Mouse (Mus musculus) limb, embryonic 10.5 days (tissue): ENCODE data around the gene N4bp3. TPM values are rescaled to one million over a fixed set of nuclear protein-coding genes. Genes with fewer than 3 reads are reported as not detected.
"Not testable (repeated sequence)": the region's sequence is repeated elsewhere in the genome, so short reads cannot be mapped to it uniquely, and the experiment has no call there.

Source experiments
- DNase-seq: peaks from one replicate; pipeline ENCODE4 v3.0.0-alpha.2; 2017; ENCODE audit warnings: low spot score
- H3K27ac ChIP-seq: fragments of 300-500 bp; sonication (generic); 2 replicates; pipeline ENCODE4 v1.5.1; 2016; ENCODE audit warnings: mild to moderate bottlenecking
- H3K27me3 ChIP-seq: fragments of 300-500 bp; sonication (generic); 2 replicates; pipeline ENCODE4 v1.6.1; 2016; ENCODE audit warnings: low read depth, mild to moderate bottlenecking; ENCODE audit not compliant: poor library complexity, severe bottlenecking
- H3K36me3 ChIP-seq: fragments of 300-500 bp; sonication (generic); 2 replicates; pipeline ENCODE4 v1.6.1; 2016; ENCODE audit warnings: mild to moderate bottlenecking, moderate library complexity
- H3K4me1 ChIP-seq: fragments of 300-500 bp; sonication (generic); 2 replicates; pipeline ENCODE4 v1.6.1; 2016
- H3K4me3 ChIP-seq: fragments of 300-500 bp; sonication (generic); 2 replicates; pipeline ENCODE4 v1.5.1; 2016; ENCODE audit warnings: mild to moderate bottlenecking, moderate library complexity
- H3K9me3 ChIP-seq: fragments of 300-500 bp; sonication (generic); replicated peaks from 2 replicates; pipeline ENCODE4 v1.6.1; 2016; ENCODE audit warnings: mild to moderate bottlenecking
- WGBS: fragments of 180-500 bp; shearing (Covaris S2); methylation state at CpG from one replicate; pipeline ENCODE4 v1.1.7; 2016; 5-methylcytosine and 5-hydroxymethylcytosine counted together
- polyA plus RNA-seq: library from polyadenylated mRNA; unstranded; fragments of >200 nt; fragmentation: Nextera tagmentation; extraction: Ambion mirVana; gene quantifications from 2 replicates; pipeline ENCODE4 v1.2.1, GENCODE M21; 2016

The N4bp3 gene
- polyA plus RNA-seq, 1 experiment from 2014 or later: 27.9 TPM

DNA sequence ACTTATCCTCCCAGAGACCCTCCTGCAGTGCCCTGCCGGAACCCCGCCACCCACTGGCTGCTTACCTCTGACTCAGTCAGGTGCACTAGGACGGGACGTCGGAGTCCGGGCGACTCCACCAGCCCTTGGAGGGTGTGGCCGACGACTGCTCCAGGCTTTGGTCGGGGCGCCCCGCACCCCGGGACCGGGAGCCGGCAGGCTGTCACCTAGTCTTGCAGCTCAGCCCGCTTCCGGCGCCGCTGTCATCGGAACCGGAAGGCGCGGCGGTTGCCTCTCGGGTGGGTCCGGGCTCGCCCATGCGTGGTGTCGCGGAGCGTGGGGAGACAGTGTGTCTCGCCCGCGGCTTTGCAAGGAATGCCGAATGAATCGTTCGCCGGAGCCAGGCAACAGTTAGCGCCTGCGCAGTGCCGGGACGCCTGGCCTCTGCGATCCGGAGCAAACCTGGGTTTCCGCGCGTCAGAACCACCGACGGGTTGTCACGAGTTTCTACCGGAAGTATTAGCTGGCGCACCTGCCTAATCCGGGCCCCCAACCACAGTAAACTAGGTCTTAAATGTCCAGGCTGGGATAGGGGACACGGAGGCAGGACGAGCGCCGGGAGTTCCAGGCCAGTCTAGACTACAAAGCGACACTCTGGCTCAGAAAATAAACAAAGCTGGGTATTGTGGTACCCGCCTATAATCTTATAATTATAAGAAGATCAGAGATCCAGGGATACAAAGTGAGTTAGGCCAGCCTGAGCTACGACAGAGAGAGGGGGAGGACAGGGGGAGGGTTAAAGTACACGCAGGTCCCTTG, 14.9 kb downstream of the N4bp3 start, which contains the start of gene Rmnd5b:
TSS of gene Rmnd5b (minus strand) at position 372 of the 798 bp plus-strand sequence.
- DNase-seq: peak; percentile 89
- under 1% methylated on average over 61 of the region's 61 CpGs for WGBS
- no peaks in the 10 kb centered on the region for H3K9me3 ChIP-seq
- H3K27ac ChIP-seq: peak within 1 kb of the TSS; percentile 88
- peaks cover 44% of the 10 kb centered on the region for H3K4me1 ChIP-seq
- 0 out of 2 replicates have a peak, but pooled peaks cover 2% of the 10 kb centered on the region for H3K36me3 ChIP-seq
- H3K27me3 ChIP-seq: no peaks in the 10 kb centered on the region
- peak within 1 kb of the TSS; percentile 79 for H3K4me3 ChIP-seq

GRCm38 (mm10) chr11:51635127-51635524, 15.5 kb downstream of the N4bp3 start:
- Histone ChIP-seq H3K9me3 (no peaks in the 10 kb centered on the region), H3K4me3 (peak overlapping the region; percentile 79), H3K36me3 (0 out of 2 replicates have a peak, but pooled peaks cover 2% of the 10 kb centered on the region), H3K27me3 (no peaks in the 10 kb centered on the region), H3K4me1 (peaks cover 44% of the 10 kb centered on the region), H3K27ac (peak overlapping the region; percentile 88)
- WGBS: 24% methylated on average over 6 of the region's 6 CpGs
- no peak for DNase-seq

DNA sequence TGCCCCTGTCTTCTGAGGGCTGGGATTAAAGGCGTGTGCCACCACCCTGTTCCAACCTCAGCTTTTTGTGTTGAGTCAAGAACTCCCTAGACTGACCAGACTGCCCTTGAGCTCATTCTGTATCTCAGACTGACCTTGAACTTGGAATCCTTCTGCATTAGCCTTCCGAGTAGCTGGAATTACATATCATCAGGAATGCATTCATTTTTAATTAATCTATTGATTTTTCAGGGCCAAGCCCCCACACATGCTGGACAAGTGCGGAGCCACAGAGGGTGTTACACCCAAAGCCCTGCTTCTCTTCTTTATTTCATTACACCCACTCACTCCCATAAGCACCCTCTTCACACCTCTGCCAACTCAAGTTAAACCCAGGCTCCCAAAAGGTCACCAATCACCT, 16.9 kb downstream of the N4bp3 start:
- Histone ChIP-seq H3K4me1 (peaks cover 44% of the 10 kb centered on the region), H3K9me3 (no peaks in the 10 kb centered on the region), H3K4me3 (no peak overlapping the region), H3K36me3 (peaks cover 11% of the 10 kb centered on the region), H3K27ac (no peak overlapping the region), H3K27me3 (no peaks in the 10 kb centered on the region)
- DNase-seq: no peak
- 93% methylated on average over 3 of the region's 3 CpGs for WGBS

DNA sequence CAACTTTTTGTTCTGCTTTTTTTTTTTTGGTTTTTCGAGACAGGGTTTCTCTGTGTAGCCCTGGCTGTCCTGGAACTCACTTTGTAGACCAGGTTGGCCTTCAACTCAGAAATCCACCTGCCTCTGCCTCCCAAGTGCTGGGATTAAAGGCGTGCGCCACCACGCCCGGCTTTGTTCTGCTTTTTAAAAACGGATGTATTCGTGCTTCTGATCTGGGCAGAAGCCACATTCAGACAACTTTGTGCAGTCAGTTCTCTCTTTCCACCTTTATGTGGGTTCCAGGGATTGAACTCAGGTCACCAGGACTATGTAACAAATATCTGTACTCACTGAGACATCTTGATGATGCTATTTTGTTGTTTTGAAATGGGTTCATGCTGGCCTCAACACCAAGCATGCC, 17.4 kb downstream of the N4bp3 start:
- DNase-seq: not testable (repeated sequence)
- 96% methylated on average over 7 of the region's 7 CpGs for WGBS

DNA sequence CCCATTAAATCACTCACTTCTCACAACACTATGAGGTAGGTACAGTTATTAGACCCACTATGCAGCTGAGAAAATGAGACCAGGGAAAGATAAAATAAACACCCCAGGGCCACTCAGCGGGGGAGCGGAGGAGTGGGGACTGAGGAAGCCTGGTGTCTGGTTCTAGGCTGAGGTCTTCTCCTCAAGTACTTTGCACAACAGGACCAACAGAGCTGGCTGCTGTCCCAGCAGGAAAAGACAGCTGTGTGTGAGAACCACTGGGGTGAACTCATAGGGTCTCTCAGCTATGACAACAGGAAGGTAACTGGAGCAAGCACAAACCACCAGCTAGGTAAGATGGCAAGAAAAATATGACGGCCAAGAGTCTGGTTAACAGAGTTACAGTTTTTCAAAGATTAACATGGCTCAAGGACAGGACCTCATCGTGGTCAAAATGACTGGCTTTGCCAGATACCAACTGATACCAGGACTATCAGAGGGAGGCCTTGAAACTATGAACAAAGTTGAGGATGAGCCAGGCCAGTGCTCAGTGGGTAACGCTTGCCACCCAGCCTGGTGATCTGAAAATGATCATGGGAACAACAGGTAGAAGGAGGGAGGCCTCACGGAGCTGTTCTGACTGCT, 18.4 kb downstream of the N4bp3 start:
- Histone ChIP-seq H3K4me1 (peaks cover 30% of the 10 kb centered on the region), H3K36me3 (peaks cover 24% of the 10 kb centered on the region), H3K27ac (no peak overlapping the region), H3K27me3 (no peaks in the 10 kb centered on the region), H3K4me3 (no peak overlapping the region), H3K9me3 (no peaks in the 10 kb centered on the region)
- WGBS: 93% methylated on average over 6 of the region's 6 CpGs
- no peak for DNase-seq

More for the DNA sequence above, 17.4 kb downstream of the N4bp3 start:
- H3K27me3 ChIP-seq, H3K4me3 ChIP-seq, H3K9me3 ChIP-seq, H3K27ac ChIP-seq: not testable (repeated sequence)
- Histone ChIP-seq H3K4me1 (peaks cover 39% of the 10 kb centered on the region), H3K36me3 (peaks cover 14% of the 10 kb centered on the region)

DNA sequence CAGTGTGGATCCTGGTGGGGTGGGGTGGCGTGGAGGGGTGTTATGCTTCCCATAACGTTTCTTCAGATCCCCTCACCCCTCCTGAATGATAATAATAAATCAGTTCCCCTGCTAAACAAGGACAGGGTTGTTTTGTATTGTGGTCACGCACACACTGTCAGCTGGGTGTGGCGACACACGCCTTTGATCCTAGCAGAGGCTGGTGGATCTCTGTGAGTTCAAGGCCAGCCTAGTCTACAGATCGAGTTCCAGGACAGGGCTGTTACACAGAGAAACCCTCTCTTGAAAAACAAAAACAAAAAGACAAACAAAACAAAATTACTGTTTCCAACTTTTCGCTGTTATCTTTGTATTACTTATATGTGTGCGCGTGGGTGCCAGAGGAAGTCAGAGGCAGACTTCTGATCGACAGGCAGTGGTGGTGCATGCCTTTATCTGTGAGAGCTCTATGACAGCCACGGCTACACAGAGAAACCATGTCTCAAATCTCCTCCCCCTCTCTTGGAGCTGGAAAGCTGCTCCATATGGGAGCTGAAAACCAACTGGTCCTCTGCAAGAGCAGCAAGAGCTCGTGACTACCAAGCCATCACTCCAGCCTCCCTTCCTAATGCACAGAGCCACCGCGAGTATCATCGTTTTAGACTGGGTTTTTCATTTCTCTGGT, 20.9 kb downstream of the N4bp3 start:
- Histone ChIP-seq H3K9me3 (no peaks in the 10 kb centered on the region), H3K27me3 (no peaks in the 10 kb centered on the region), H3K27ac (no peak overlapping the region), H3K36me3 (peaks cover 49% of the 10 kb centered on the region), H3K4me1 (peaks cover 9% of the 10 kb centered on the region; the same call in 1 of the 2 replicates), H3K4me3 (no peak overlapping the region)
- DNase-seq: no peak
- 88% methylated on average over 15 of the region's 15 CpGs for WGBS

DNA sequence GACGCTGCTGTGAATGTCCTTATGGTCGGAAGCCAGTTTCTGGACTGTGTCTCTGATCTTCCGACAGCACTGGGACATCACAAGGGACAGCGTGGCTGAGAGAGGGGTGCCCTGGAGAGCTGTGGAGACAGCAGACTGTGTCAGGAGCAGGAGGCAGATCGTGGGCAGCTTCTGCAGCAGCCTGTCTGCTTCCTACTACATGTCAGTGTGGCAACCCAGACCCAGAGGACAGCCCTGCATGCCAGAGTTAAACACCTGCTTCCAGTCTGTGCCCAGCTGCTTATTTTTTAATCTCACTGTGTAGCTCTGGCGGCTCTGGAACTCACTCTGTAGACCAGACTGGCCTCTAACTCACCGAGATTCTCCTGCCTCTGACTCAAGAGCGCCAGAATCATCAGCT, 22.7 kb downstream of the N4bp3 start:
- Histone ChIP-seq H3K4me3 (no peak overlapping the region), H3K27ac (no peak overlapping the region), H3K36me3 (peaks cover 66% of the 10 kb centered on the region), H3K27me3 (no peaks in the 10 kb centered on the region), H3K9me3 (no peaks in the 10 kb centered on the region), H3K4me1 (no peaks in the 10 kb centered on the region)
- no peak for DNase-seq
- WGBS: 87% methylated on average over 8 of the region's 8 CpGs

- Histone ChIP-seq H3K9me3 (no peaks in the 10 kb centered on the region), H3K27ac (no peak overlapping the region), H3K27me3 (no peaks in the 10 kb centered on the region), H3K4me1 (no peaks in the 10 kb centered on the region), H3K4me3 (no peak overlapping the region), H3K36me3 (peaks cover 70% of the 10 kb centered on the region)
- no peak for DNase-seq
- WGBS: 94% methylated on average over 9 of the region's 9 CpGs
Observed at GRCm38 (mm10) chr11:51627425-51627824, 23.2 kb downstream of the N4bp3 start.

DNA sequence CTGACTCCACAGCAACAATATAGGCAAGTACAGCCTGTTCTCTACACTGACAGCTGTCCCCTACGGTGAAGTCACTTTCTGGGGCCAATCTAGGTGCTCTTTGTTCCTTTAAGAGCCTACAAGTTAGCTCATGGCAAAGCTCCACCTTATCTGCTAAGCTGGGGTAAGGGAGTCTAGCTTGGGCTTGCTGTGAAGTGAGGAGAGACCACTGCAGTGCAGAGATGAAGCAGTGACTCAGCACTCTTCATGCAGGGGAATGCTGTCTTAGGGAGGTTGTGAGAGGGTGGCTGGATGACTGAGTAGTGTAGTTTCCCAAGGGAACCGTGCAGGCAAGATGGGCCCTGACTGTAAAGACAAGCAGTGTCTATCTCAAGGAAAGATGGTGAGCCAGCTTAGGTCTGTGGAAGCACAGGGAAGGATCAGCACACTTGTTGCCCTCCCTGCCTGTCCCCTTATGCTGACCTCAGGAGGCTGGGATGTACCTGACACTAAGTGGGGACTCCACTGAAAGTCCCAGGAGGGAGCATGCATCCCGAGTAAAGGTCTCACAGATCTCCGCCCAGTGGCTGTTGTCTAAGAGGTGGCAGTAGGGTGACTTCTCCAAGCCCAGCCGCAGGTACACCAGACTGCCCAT, 25.3 kb downstream of the N4bp3 start:
- WGBS: 82% methylated on average over 5 of the region's 5 CpGs
- Histone ChIP-seq H3K4me3 (no peak overlapping the region), H3K4me1 (peaks cover 11% of the 10 kb centered on the region), H3K27ac (no peak overlapping the region), H3K27me3 (no peaks in the 10 kb centered on the region), H3K36me3 (peaks cover 85% of the 10 kb centered on the region), H3K9me3 (no peaks in the 10 kb centered on the region)
- no peak for DNase-seq

DNA sequence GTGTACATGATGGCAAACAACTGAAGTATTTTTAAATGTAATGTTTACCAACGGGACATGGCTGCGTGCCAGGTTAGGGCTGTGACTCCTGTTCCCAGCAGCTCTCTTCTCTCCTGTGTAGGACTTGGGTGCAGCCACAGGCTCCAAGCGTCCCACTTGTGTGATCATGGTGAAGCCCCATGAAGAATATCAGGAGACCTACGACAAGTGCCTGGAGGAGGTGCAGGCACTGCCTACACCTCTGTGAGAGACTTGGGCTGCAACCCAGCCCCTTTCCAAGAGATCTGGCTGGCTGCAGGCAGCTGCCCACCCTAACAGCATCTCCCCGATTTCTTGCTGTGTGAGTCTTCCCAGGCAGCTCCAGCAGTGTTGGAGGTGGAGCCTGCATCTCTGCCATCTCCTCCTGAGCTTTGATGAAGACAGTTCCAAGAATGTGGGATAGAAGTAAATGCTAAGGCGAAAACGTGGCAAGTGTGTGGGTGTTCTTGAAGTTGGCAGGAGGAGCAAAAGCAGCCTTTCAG, 27.6 kb downstream of the N4bp3 start:
- peaks cover 23% of the 10 kb centered on the region for H3K4me1 ChIP-seq
- H3K27ac ChIP-seq: no peak overlapping the region
- DNase-seq: no peak
- no peaks in the 10 kb centered on the region for H3K9me3 ChIP-seq
- no peaks in the 10 kb centered on the region for H3K27me3 ChIP-seq
- H3K36me3 ChIP-seq: peaks cover 70% of the 10 kb centered on the region
- 90% methylated on average over 7 of the region's 7 CpGs for WGBS
- H3K4me3 ChIP-seq: no peak overlapping the region

DNA sequence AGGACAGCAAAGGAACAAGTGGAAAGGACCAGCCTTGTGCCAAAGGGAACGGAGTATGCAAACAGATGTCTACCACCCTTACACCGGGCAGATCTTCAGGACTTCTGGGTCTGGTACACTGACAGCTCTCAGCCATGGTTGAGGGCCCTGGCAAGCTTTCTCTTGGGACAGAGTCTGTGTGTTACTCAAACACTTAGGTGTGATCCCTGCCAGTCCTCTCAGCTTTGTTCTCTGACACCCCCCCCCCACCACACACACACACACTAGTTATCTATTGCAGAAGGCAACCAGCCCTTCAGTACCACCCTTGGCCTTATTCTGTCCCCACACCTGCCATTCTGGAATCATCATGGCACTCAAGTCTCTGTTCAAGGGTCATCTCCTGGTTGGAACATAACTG, 28.9 kb downstream of the N4bp3 start:
- Histone ChIP-seq H3K9me3 (no peaks in the 10 kb centered on the region), H3K4me3 (no peak overlapping the region), H3K27me3 (no peaks in the 10 kb centered on the region), H3K4me1 (peaks cover 28% of the 10 kb centered on the region), H3K27ac (no peak overlapping the region), H3K36me3 (peaks cover 58% of the 10 kb centered on the region)
- no peak for DNase-seq
- 90% methylated on average over 2 of the region's 2 CpGs for WGBS

DNA sequence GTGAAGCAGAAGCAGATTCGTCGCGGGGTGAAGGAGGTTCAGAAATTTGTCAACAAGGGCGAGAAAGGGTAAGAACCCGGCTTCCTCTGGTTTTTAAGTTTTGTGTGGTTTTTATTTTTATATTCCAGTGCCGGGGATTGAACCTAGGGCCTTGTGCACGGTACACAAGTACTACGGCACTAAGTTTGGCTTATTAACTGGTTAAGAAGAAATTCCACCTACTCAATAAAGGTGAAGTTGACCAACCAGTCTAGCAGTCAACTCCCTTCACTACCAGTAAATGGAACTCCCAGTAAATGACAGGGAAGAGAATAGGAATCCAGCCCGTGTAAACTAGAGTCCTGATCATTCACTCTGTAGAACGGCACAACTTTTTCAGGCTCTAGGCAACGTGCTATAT, 30.6 kb downstream of the N4bp3 start:
- DNase-seq: no peak
- H3K36me3 ChIP-seq: peaks cover 41% of the 10 kb centered on the region
- peak overlapping the region; percentile 86 for H3K27ac ChIP-seq
- peaks cover 37% of the 10 kb centered on the region for H3K4me1 ChIP-seq
- 2% methylated on average over 11 of the region's 11 CpGs for WGBS
- no peaks in the 10 kb centered on the region for H3K27me3 ChIP-seq
- H3K4me3 ChIP-seq: peak overlapping the region; percentile 77
- no peaks in the 10 kb centered on the region for H3K9me3 ChIP-seq
